Mouse (Mus musculus): Measurements from ENCODE around the gene Mccc1. TPM values are rescaled to one million over a fixed set of nuclear protein-coding genes. Genes with fewer than 3 reads are reported as not detected.

Mccc1 gene
- polyA plus RNA-seq, 1 experiment from 2014 or later = 23.5 TPM

GRCm38 (mm10) chr3:35967366-35967921, 33.0 kb downstream of the Mccc1 start:
- Histone ChIP-seq H3K27ac (ENCODE audit: low read depth, low read length) (no peak overlapping the region), H3K4me3 (ENCODE audit: low read depth, low read length) (no peak overlapping the region), H3K4me2 (replicated peaks; ENCODE audit: low read depth) (no peak overlapping the region), H3K4me1 (replicated peaks; ENCODE audit: control insufficient read depth, insufficient read depth, low read length) (no peaks in the 10 kb centered on the region), H3K9me3 (ENCODE audit: control insufficient read depth) (no peaks in the 10 kb centered on the region), H3K9ac (ENCODE audit: low read depth, low read length) (no peak overlapping the region), H3K27me3 (replicated peaks; ENCODE audit: control insufficient read depth, insufficient read depth, low read length) (no peaks in the 10 kb centered on the region), H3K36me3 (ENCODE audit: control insufficient read depth, insufficient read depth) (peaks cover 37% of the 10 kb centered on the region)
- no peak for ATAC-seq
- 80% methylated on average over 8 of the region's 8 CpGs for WGBS
- no peak for TF ChIP-seq CTCF (IDR thresholded peaks at IDR 0.05; ENCODE audit: low read depth)

- 81% methylated on average over 2 of the region's 2 CpGs for WGBS
- no peaks in the 10 kb centered on the region for H3K27me3 ChIP-seq (replicated peaks; ENCODE audit: control insufficient read depth, insufficient read depth, low read length)
These were observed 34.0 kb downstream of the Mccc1 start for GRCm38 (mm10) chr3:35966493-35966892.

GRCm38 (mm10) chr3:35964928-35965327, 35.5 kb downstream of the Mccc1 start:
- 72% methylated on average over 4 of the region's 4 CpGs for WGBS
- Histone ChIP-seq H3K27me3 (replicated peaks; ENCODE audit: control insufficient read depth, insufficient read depth, low read length) (no peaks in the 10 kb centered on the region), H3K9ac (ENCODE audit: low read depth, low read length) (no peak overlapping the region), H3K27ac (ENCODE audit: low read depth, low read length) (no peak overlapping the region), H3K9me3 (ENCODE audit: control insufficient read depth) (no peaks in the 10 kb centered on the region), H3K36me3 (ENCODE audit: control insufficient read depth, insufficient read depth) (peaks cover 27% of the 10 kb centered on the region), H3K4me2 (replicated peaks; ENCODE audit: low read depth) (no peak overlapping the region), H3K4me3 (ENCODE audit: low read depth, low read length) (no peak overlapping the region), H3K4me1 (replicated peaks; ENCODE audit: control insufficient read depth, insufficient read depth, low read length) (no peaks in the 10 kb centered on the region)
- TF ChIP-seq CTCF (IDR thresholded peaks at IDR 0.05; ENCODE audit: low read depth) = no peak
- ATAC-seq = no peak

More at GRCm38 (mm10) chr3:35966493-35966892, 34.0 kb downstream of the Mccc1 start:
- no peaks in the 10 kb centered on the region for H3K9me3 ChIP-seq (ENCODE audit: control insufficient read depth)
- no peak overlapping the region for H3K27ac ChIP-seq (ENCODE audit: low read depth, low read length)
- H3K4me3 ChIP-seq (ENCODE audit: low read depth, low read length) = no peak overlapping the region
- no peak overlapping the region for H3K9ac ChIP-seq (ENCODE audit: low read depth, low read length)
- ATAC-seq = no peak
- TF ChIP-seq CTCF (IDR thresholded peaks at IDR 0.05; ENCODE audit: low read depth) = no peak
- no peak overlapping the region for H3K4me2 ChIP-seq (replicated peaks; ENCODE audit: low read depth)
- H3K36me3 ChIP-seq (ENCODE audit: control insufficient read depth, insufficient read depth) = peaks cover 28% of the 10 kb centered on the region
- no peaks in the 10 kb centered on the region for H3K4me1 ChIP-seq (replicated peaks; ENCODE audit: control insufficient read depth, insufficient read depth, low read length)

- Histone ChIP-seq H3K27me3 (replicated peaks; ENCODE audit: control insufficient read depth, insufficient read depth, low read length) (no peaks in the 10 kb centered on the region), H3K27ac (ENCODE audit: low read depth, low read length) (no peak overlapping the region), H3K9ac (ENCODE audit: low read depth, low read length) (no peak overlapping the region), H3K4me1 (replicated peaks; ENCODE audit: control insufficient read depth, insufficient read depth, low read length) (no peaks in the 10 kb centered on the region), H3K4me3 (ENCODE audit: low read depth, low read length) (no peak overlapping the region), H3K9me3 (ENCODE audit: control insufficient read depth) (no peaks in the 10 kb centered on the region), H3K4me2 (replicated peaks; ENCODE audit: low read depth) (no peak overlapping the region), H3K36me3 (ENCODE audit: control insufficient read depth, insufficient read depth) (peaks cover 26% of the 10 kb centered on the region)
- ATAC-seq = no peak
- WGBS = 91% methylated on average over 5 of the region's 5 CpGs
- no peak for TF ChIP-seq CTCF (IDR thresholded peaks at IDR 0.05; ENCODE audit: low read depth)
These were observed 36.6 kb downstream of the Mccc1 start for GRCm38 (mm10) chr3:35963921-35964320.

- TF ChIP-seq CTCF (IDR thresholded peaks at IDR 0.05; ENCODE audit: low read depth) = no peak
- ATAC-seq = no peak
- Histone ChIP-seq H3K4me1 (replicated peaks; ENCODE audit: control insufficient read depth, insufficient read depth, low read length) (no peaks in the 10 kb centered on the region), H3K36me3 (ENCODE audit: control insufficient read depth, insufficient read depth) (peaks cover 26% of the 10 kb centered on the region), H3K27ac (ENCODE audit: low read depth, low read length) (no peak overlapping the region), H3K27me3 (replicated peaks; ENCODE audit: control insufficient read depth, insufficient read depth, low read length) (no peaks in the 10 kb centered on the region), H3K9ac (ENCODE audit: low read depth, low read length) (no peak overlapping the region), H3K9me3 (ENCODE audit: control insufficient read depth) (no peaks in the 10 kb centered on the region), H3K4me2 (replicated peaks; ENCODE audit: low read depth) (no peak overlapping the region), H3K4me3 (ENCODE audit: low read depth, low read length) (no peak overlapping the region)
- WGBS = 90% methylated on average over 4 of the region's 4 CpGs
These were observed 37.1 kb downstream of the Mccc1 start for GRCm38 (mm10) chr3:35963401-35963800.

- Histone ChIP-seq H3K27me3 (replicated peaks; ENCODE audit: control insufficient read depth, insufficient read depth, low read length) (no peaks in the 10 kb centered on the region), H3K27ac (ENCODE audit: low read depth, low read length) (no peak overlapping the region), H3K9me3 (ENCODE audit: control insufficient read depth) (no peaks in the 10 kb centered on the region), H3K4me3 (ENCODE audit: low read depth, low read length) (no peak overlapping the region), H3K4me1 (replicated peaks; ENCODE audit: control insufficient read depth, insufficient read depth, low read length) (no peaks in the 10 kb centered on the region), H3K9ac (ENCODE audit: low read depth, low read length) (no peak overlapping the region), H3K4me2 (replicated peaks; ENCODE audit: low read depth) (no peak overlapping the region), H3K36me3 (ENCODE audit: control insufficient read depth, insufficient read depth) (peaks cover 26% of the 10 kb centered on the region)
- TF ChIP-seq CTCF (IDR thresholded peaks at IDR 0.05; ENCODE audit: low read depth) = peak; percentile 50
- no peak for ATAC-seq
- 96% methylated on average over 5 of the region's 5 CpGs for WGBS
These were observed 37.5 kb downstream of the Mccc1 start for GRCm38 (mm10) chr3:35962967-35963366.
